Mouse (Mus musculus): ENCODE measurements around the gene Ncf2. TPM values are rescaled to one million over a fixed set of nuclear protein-coding genes. Genes with fewer than 3 reads are reported as not detected.

Gene Ncf2
- total and polyA plus RNA-seq, 2 experiments from 2014 or later = 1.8 to 3.7 TPM

DNA sequence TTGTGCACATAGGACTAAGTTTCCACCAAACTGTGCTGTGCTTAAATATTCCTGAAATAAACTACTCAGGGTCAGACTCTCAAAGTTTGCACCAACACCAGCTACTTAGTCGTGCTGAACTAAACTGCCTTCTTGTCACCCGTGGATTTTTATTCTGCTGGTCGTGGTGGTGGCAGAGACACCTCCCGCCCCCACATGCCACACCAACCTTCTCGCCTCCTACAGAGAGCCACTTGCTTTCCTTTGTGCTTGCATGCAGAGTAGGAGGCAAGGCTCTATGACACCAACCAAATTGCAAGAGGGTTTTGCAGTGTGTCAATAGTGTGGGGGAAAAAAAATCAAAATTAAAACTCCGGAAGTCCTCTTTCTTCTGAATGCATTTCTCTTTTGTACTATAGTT lies 19.6 kb downstream of the Ncf2 start:
- ATAC-seq (no peak), DNase-seq (ENCODE audit: low spot score) (no peak)
- no peak overlapping the region for H3K4me3 ChIP-seq (ENCODE audit: low read length)
- no peak overlapping the region for H3K9ac ChIP-seq (replicated peaks; ENCODE audit: low read length)
- TF ChIP-seq CTCF (IDR thresholded peaks at IDR 0.05; ENCODE audit: low read depth) = no peak
- no peak overlapping the region for H3K4me2 ChIP-seq (ENCODE audit: low read depth, low read length)
- no peaks in the 10 kb centered on the region for H3K9me3 ChIP-seq (ENCODE audit: low read length)
- no peaks in the 10 kb centered on the region for H3K36me3 ChIP-seq (ENCODE audit: insufficient read depth, low read length)
- no peak overlapping the region for H3K27ac ChIP-seq
- peaks cover 10% of the 10 kb centered on the region for H3K4me1 ChIP-seq (ENCODE audit: insufficient read depth, low read length)
- H3K27me3 ChIP-seq (ENCODE audit: insufficient read depth, low read length) = no peaks in the 10 kb centered on the region
- 76% methylated on average over 6 of the region's 6 CpGs for WGBS

DNA sequence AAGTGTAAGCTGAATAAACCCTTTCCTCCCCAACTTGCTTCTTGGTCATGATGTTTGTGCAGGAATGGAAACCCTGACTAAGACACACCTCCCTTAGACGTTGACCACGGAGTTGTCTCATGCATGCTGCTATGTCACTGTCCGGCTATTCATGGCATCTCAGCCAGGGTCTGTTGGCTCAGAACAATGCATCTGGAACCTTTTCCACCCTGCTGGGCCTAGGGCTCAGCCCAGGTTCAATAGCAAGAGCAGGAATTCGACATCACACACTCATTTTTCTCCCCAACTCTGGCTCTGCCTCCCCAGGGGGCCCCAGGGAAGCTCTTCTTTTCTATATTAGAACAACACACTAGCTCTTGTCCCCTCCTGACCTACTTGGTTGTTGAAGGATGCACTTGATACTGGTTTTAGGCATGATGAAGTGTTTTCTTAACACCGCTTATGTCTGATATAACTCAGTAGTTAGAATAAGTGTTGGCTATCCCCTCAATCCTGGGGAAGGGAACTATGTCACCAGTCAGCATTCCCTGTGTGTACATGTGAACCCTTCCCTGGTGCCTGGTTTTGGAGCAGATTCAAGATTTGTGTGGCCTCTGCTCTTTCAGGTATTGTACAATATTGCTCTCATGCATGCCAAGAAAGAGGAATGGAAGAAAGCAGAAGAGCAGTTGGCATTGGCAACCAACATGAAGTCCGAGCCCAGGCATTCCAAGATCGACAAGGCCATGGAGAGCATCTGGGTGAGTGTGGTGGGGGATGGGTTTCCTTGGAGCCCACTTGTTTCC lies 21.1 kb downstream of the Ncf2 start:
- Histone ChIP-seq H3K9ac (replicated peaks; ENCODE audit: low read length) (no peak overlapping the region), H3K36me3 (ENCODE audit: insufficient read depth, low read length) (no peaks in the 10 kb centered on the region), H3K4me2 (ENCODE audit: low read depth, low read length) (no peak overlapping the region), H3K4me3 (ENCODE audit: low read length) (no peak overlapping the region), H3K4me1 (ENCODE audit: insufficient read depth, low read length) (peaks cover 10% of the 10 kb centered on the region), H3K27me3 (ENCODE audit: insufficient read depth, low read length) (no peaks in the 10 kb centered on the region), H3K27ac (no peak overlapping the region), H3K9me3 (ENCODE audit: low read length) (no peaks in the 10 kb centered on the region)
- ATAC-seq (no peak), DNase-seq (ENCODE audit: low spot score) (no peak)
- TF ChIP-seq CTCF (IDR thresholded peaks at IDR 0.05; ENCODE audit: low read depth) = no peak
- WGBS = 56% methylated on average over 7 of the region's 7 CpGs

GRCm38 (mm10) chr1:152821746-152822145 lies 21.8 kb downstream of the Ncf2 start:
- no peaks in the 10 kb centered on the region for H3K36me3 ChIP-seq (ENCODE audit: insufficient read depth, low read length)
- 93% methylated on average over 4 of the region's 4 CpGs for WGBS
- H3K4me2 ChIP-seq (ENCODE audit: low read depth, low read length) = no peak overlapping the region
- ATAC-seq (no peak), DNase-seq (ENCODE audit: low spot score) (no peak)
- no peaks in the 10 kb centered on the region for H3K27me3 ChIP-seq (ENCODE audit: insufficient read depth, low read length)
- H3K4me1 ChIP-seq (ENCODE audit: insufficient read depth, low read length) = peaks cover 10% of the 10 kb centered on the region
- no peaks in the 10 kb centered on the region for H3K9me3 ChIP-seq (ENCODE audit: low read length)
- no peak overlapping the region for H3K27ac ChIP-seq
- no peak for TF ChIP-seq CTCF (IDR thresholded peaks at IDR 0.05; ENCODE audit: low read depth)
- no peak overlapping the region for H3K9ac ChIP-seq (replicated peaks; ENCODE audit: low read length)
- H3K4me3 ChIP-seq (ENCODE audit: low read length) = no peak overlapping the region

- DNase-seq (ENCODE audit: low spot score) = no peak
- WGBS = 69% methylated on average over 9 of the region's 9 CpGs
Observed at GRCm38 (mm10) chr1:152824206-152824605, 24.2 kb downstream of the Ncf2 start.

GRCm38 (mm10) chr1:152826446-152826845 lies 26.5 kb downstream of the Ncf2 start:
- no peak overlapping the region for H3K9ac ChIP-seq (replicated peaks; ENCODE audit: low read length)
- no peaks in the 10 kb centered on the region for H3K4me1 ChIP-seq (ENCODE audit: insufficient read depth, low read length)
- DNase-seq (ENCODE audit: low spot score) = no peak
- no peaks in the 10 kb centered on the region for H3K27me3 ChIP-seq (ENCODE audit: insufficient read depth, low read length)
- no peak for ATAC-seq
- no peaks in the 10 kb centered on the region for H3K36me3 ChIP-seq (ENCODE audit: insufficient read depth, low read length)
- H3K27ac ChIP-seq = no peak overlapping the region
- no peak overlapping the region for H3K4me2 ChIP-seq (ENCODE audit: low read depth, low read length)
- H3K9me3 ChIP-seq (ENCODE audit: low read length) = no peaks in the 10 kb centered on the region
- TF ChIP-seq CTCF (IDR thresholded peaks at IDR 0.05; ENCODE audit: low read depth) = no peak
- 75% methylated on average over 5 of the region's 5 CpGs for WGBS
- H3K4me3 ChIP-seq (ENCODE audit: low read length) = no peak overlapping the region

More at GRCm38 (mm10) chr1:152824206-152824605, 24.2 kb downstream of the Ncf2 start:
- H3K27me3 ChIP-seq (ENCODE audit: insufficient read depth, low read length) = no peaks in the 10 kb centered on the region
- no peaks in the 10 kb centered on the region for H3K9me3 ChIP-seq (ENCODE audit: low read length)
- ATAC-seq = no peak
- no peak overlapping the region for H3K4me2 ChIP-seq (ENCODE audit: low read depth, low read length)
- no peaks in the 10 kb centered on the region for H3K4me1 ChIP-seq (ENCODE audit: insufficient read depth, low read length)
- no peak overlapping the region for H3K27ac ChIP-seq
- H3K36me3 ChIP-seq (ENCODE audit: insufficient read depth, low read length) = no peaks in the 10 kb centered on the region
- H3K9ac ChIP-seq (replicated peaks; ENCODE audit: low read length) = no peak overlapping the region
- no peak for TF ChIP-seq CTCF (IDR thresholded peaks at IDR 0.05; ENCODE audit: low read depth)
- H3K4me3 ChIP-seq (ENCODE audit: low read length) = no peak overlapping the region

GRCm38 (mm10) chr1:152828168-152828567 lies 28.2 kb downstream of the Ncf2 start:
- Histone ChIP-seq H3K36me3 (ENCODE audit: insufficient read depth, low read length) (no peaks in the 10 kb centered on the region), H3K9ac (replicated peaks; ENCODE audit: low read length) (no peak overlapping the region), H3K9me3 (ENCODE audit: low read length) (no peaks in the 10 kb centered on the region), H3K27ac (no peak overlapping the region), H3K4me1 (ENCODE audit: insufficient read depth, low read length) (no peaks in the 10 kb centered on the region), H3K4me3 (ENCODE audit: low read length) (no peak overlapping the region), H3K4me2 (ENCODE audit: low read depth, low read length) (no peak overlapping the region), H3K27me3 (ENCODE audit: insufficient read depth, low read length) (no peaks in the 10 kb centered on the region)
- DNase-seq (ENCODE audit: low spot score) (no peak), ATAC-seq (no peak)
- 74% methylated on average over 5 of the region's 5 CpGs for WGBS
- TF ChIP-seq CTCF (IDR thresholded peaks at IDR 0.05; ENCODE audit: low read depth) = no peak

GRCm38 (mm10) chr1:152828637-152829355 lies 28.8 kb downstream of the Ncf2 start:
- no peak for DNase-seq (ENCODE audit: low spot score)
- Histone ChIP-seq H3K36me3 (ENCODE audit: insufficient read depth, low read length) (no peaks in the 10 kb centered on the region), H3K9ac (replicated peaks; ENCODE audit: low read length) (no peak overlapping the region), H3K4me1 (ENCODE audit: insufficient read depth, low read length) (no peaks in the 10 kb centered on the region), H3K9me3 (ENCODE audit: low read length) (no peaks in the 10 kb centered on the region), H3K27me3 (ENCODE audit: insufficient read depth, low read length) (no peaks in the 10 kb centered on the region), H3K4me3 (ENCODE audit: low read length) (no peak overlapping the region), H3K27ac (no peak overlapping the region), H3K4me2 (ENCODE audit: low read depth, low read length) (no peak overlapping the region)
- TF ChIP-seq CTCF (IDR thresholded peaks at IDR 0.05; ENCODE audit: low read depth) = no peak
- ATAC-seq = no peak
- 72% methylated on average over 10 of the region's 10 CpGs for WGBS
